Mouse (Mus musculus): Measurements from ENCODE around the gene Ppox.
"Not testable (repeated sequence)": the region's sequence is repeated elsewhere in the genome, so short reads cannot be mapped to it uniquely, and the experiment has no call there.

The Ppox gene

GRCm38 (mm10) chr1:171280916-171281527, at the start of gene Ppox:
Ppox (minus strand) TSS chr1:171281186.
- DNase-seq (ENCODE audit: low spot score in 2 of 2) = peak; percentile 93 to 96

GRCm38 (mm10) chr1:171330216-171330560, 49.2 kb upstream of the Ppox start:
- DNase-seq (ENCODE audit: low spot score in 2 of 2) = no peak

- peak; percentile 13 to 39 for DNase-seq (ENCODE audit: low spot score in 2 of 2)
Observed at GRCm38 (mm10) chr1:171329433-171330215, 48.6 kb upstream of the Ppox start.

- DNase-seq (ENCODE audit: low spot score in 2 of 2) = peak; percentile 91 to 92
Observed at GRCm38 (mm10) chr1:171328839-171329432, 48.0 kb upstream of the Ppox start, which contains the start of gene Dedd. Dedd (plus strand) TSS chr1:171329145.

GRCm38 (mm10) chr1:171328244-171328643, 47.3 kb upstream of the Ppox start:
- DNase-seq (ENCODE audit: low spot score in 2 of 2) = no peak

- not testable (repeated sequence) for DNase-seq (ENCODE audit: low spot score in 2 of 2)
Observed at GRCm38 (mm10) chr1:171326588-171326987, 45.6 kb upstream of the Ppox start.

GRCm38 (mm10) chr1:171325571-171325970, 44.6 kb upstream of the Ppox start:
- DNase-seq (ENCODE audit: low spot score in 2 of 2) = no peak

GRCm38 (mm10) chr1:171322012-171322411, 41.0 kb upstream of the Ppox start:
- DNase-seq (ENCODE audit: low spot score in 2 of 2) = no peak

- no peak for DNase-seq (ENCODE audit: low spot score in 2 of 2)
Observed at GRCm38 (mm10) chr1:171321415-171321814, 40.4 kb upstream of the Ppox start.

- no peak for DNase-seq (ENCODE audit: low spot score in 2 of 2)
Observed at GRCm38 (mm10) chr1:171320151-171320550, 39.2 kb upstream of the Ppox start.

GRCm38 (mm10) chr1:171319748-171320147, 38.8 kb upstream of the Ppox start:
- DNase-seq (ENCODE audit: low spot score in 2 of 2) = no peak

- no peak for DNase-seq (ENCODE audit: low spot score in 2 of 2)
Observed at GRCm38 (mm10) chr1:171309321-171309720, 28.3 kb upstream of the Ppox start.

GRCm38 (mm10) chr1:171306157-171306556, 25.2 kb upstream of the Ppox start:
- DNase-seq (ENCODE audit: low spot score in 2 of 2) = not testable (repeated sequence)

GRCm38 (mm10) chr1:171298226-171298625, 17.2 kb upstream of the Ppox start:
- no peak for DNase-seq (ENCODE audit: low spot score in 2 of 2)

- DNase-seq (ENCODE audit: low spot score in 2 of 2) = no peak
Observed at GRCm38 (mm10) chr1:171295063-171295402, 14.0 kb upstream of the Ppox start.

- DNase-seq (ENCODE audit: low spot score in 2 of 2) = peak; percentile 80 to 84
Observed at GRCm38 (mm10) chr1:171294298-171295062, 13.5 kb upstream of the Ppox start, which contains the start of gene Ufc1. Ufc1 (minus strand) TSS chr1:171295024.

GRCm38 (mm10) chr1:171293906-171294297, 12.9 kb upstream of the Ppox start:
- no peak for DNase-seq (ENCODE audit: low spot score in 2 of 2)

- no peak for DNase-seq (ENCODE audit: low spot score in 2 of 2)
Observed at GRCm38 (mm10) chr1:171293351-171293750, 12.4 kb upstream of the Ppox start.

- DNase-seq (ENCODE audit: low spot score in 2 of 2) = no peak
Observed at GRCm38 (mm10) chr1:171288328-171288727, 7.3 kb upstream of the Ppox start.

- peak; percentile 94 to 95 for DNase-seq (ENCODE audit: low spot score in 2 of 2)
Observed at GRCm38 (mm10) chr1:171287136-171288081, 6.4 kb upstream of the Ppox start, which contains the start of gene Usp21. Usp21 (minus strand) TSS chr1:171287991.

- DNase-seq (ENCODE audit: low spot score in 2 of 2) = no peak
Observed at GRCm38 (mm10) chr1:171286517-171286916, 5.5 kb upstream of the Ppox start.

All from spleen, postnatal 36 days (tissue).